Mouse (Mus musculus): ENCODE data around the gene Lifr. TPM values are rescaled to one million over a fixed set of nuclear protein-coding genes. Genes with fewer than 3 reads are reported as not detected.
A peak's percentile ranks its signal among the peaks of the same experiment; 100 is the strongest.

Lifr gene
- polyA plus RNA-seq, 1 experiment: 29.9 TPM

GRCm38 (mm10) chr15:7128627-7129126 is 38.3 kb downstream of the Lifr start:
- TF ChIP-seq CTCF (IDR thresholded peaks at IDR 0.05; ENCODE audit: extremely low read depth, insufficient read length, insufficient replicate concordance, low read depth, low read length): no peak
- TF ChIP-seq POLR2A (IDR thresholded peaks at IDR 0.05; ENCODE audit: low read depth, low read length): no peak
- Histone ChIP-seq H3K36me3 (ENCODE audit: control insufficient read depth, insufficient read depth, low read length) (no peaks in the 10 kb centered on the region), H3K27ac (ENCODE audit: insufficient read depth, low read depth, low read length) (peak overlapping the region; percentile 72), H3K27me3 (ENCODE audit: control insufficient read depth, insufficient read depth, low read length) (peaks cover 28% of the 10 kb centered on the region), H3K4me3 (ENCODE audit: low read depth, low read length) (peak overlapping the region; percentile 79), H3K4me1 (ENCODE audit: control insufficient read depth, insufficient read depth, insufficient read length, low read length) (no peaks in the 10 kb centered on the region; the same call in 1 of the 2 replicates)
- under 1% methylated on average over 18 of the region's 18 CpGs for WGBS

- WGBS: 1% methylated on average over 113 of the region's 116 CpGs
- H3K4me1 ChIP-seq (ENCODE audit: control insufficient read depth, insufficient read depth, insufficient read length, low read length): no peaks in the 10 kb centered on the region; the same call in 1 of the 2 replicates
- TF ChIP-seq POLR2A (IDR thresholded peaks at IDR 0.05; ENCODE audit: low read depth, low read length) (peak; percentile 64), CTCF (IDR thresholded peaks at IDR 0.05; ENCODE audit: extremely low read depth, insufficient read length, insufficient replicate concordance, low read depth, low read length) (no peak)
- H3K36me3 ChIP-seq (ENCODE audit: control insufficient read depth, insufficient read depth, low read length): no peaks in the 10 kb centered on the region
- H3K27me3 ChIP-seq (ENCODE audit: control insufficient read depth, insufficient read depth, low read length): peaks cover 28% of the 10 kb centered on the region
- peak overlapping the region; percentile 79 for H3K4me3 ChIP-seq (ENCODE audit: low read depth, low read length)
- peak overlapping the region; percentile 72 for H3K27ac ChIP-seq (ENCODE audit: insufficient read depth, low read depth, low read length)
These were observed 38.9 kb downstream of the Lifr start for GRCm38 (mm10) chr15:7129127-7129943.

DNA sequence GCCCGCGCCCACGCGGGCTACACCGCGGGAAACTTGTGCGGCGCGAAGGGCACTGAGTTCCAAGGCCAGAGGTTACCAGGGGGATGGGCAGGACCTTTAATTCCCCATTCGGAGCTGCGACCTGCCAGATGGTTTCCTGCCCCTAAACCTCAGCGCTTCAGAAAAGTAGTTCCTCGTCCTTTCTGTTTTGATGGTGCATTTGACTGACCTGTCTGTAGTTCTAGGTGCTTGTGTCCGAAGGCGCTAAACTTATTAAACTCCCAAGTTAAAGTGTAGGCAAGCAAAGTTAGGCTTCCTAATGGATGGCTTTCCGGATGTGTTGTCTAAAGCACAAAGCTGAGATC is 39.5 kb downstream of the Lifr start:
- WGBS: under 1% methylated on average over 16 of the region's 16 CpGs
- Histone ChIP-seq H3K4me1 (ENCODE audit: control insufficient read depth, insufficient read depth, insufficient read length, low read length) (no peaks in the 10 kb centered on the region; the same call in 1 of the 2 replicates), H3K27ac (ENCODE audit: insufficient read depth, low read depth, low read length) (peak overlapping the region; percentile 52), H3K36me3 (ENCODE audit: control insufficient read depth, insufficient read depth, low read length) (no peaks in the 10 kb centered on the region), H3K27me3 (ENCODE audit: control insufficient read depth, insufficient read depth, low read length) (peaks cover 28% of the 10 kb centered on the region), H3K4me3 (ENCODE audit: low read depth, low read length) (peak overlapping the region; percentile 79)
- TF ChIP-seq CTCF (IDR thresholded peaks at IDR 0.05; ENCODE audit: extremely low read depth, insufficient read length, insufficient replicate concordance, low read depth, low read length): no peak
- TF ChIP-seq POLR2A (IDR thresholded peaks at IDR 0.05; ENCODE audit: low read depth, low read length): no peak

GRCm38 (mm10) chr15:7130691-7131225 is 40.3 kb downstream of the Lifr start:
- Histone ChIP-seq H3K36me3 (ENCODE audit: control insufficient read depth, insufficient read depth, low read length) (no peaks in the 10 kb centered on the region), H3K4me3 (ENCODE audit: low read depth, low read length) (peak overlapping the region; percentile 20; the same call in 1 of the 2 replicates), H3K27me3 (ENCODE audit: control insufficient read depth, insufficient read depth, low read length) (peaks cover 28% of the 10 kb centered on the region), H3K4me1 (ENCODE audit: control insufficient read depth, insufficient read depth, insufficient read length, low read length) (no peaks in the 10 kb centered on the region; the same call in 1 of the 2 replicates), H3K27ac (ENCODE audit: insufficient read depth, low read depth, low read length) (peak overlapping the region; percentile 9; the same call in 1 of the 2 replicates)
- 22% methylated on average over 7 of the region's 7 CpGs for WGBS
- TF ChIP-seq CTCF (IDR thresholded peaks at IDR 0.05; ENCODE audit: extremely low read depth, insufficient read length, insufficient replicate concordance, low read depth, low read length): no peak
- TF ChIP-seq POLR2A (IDR thresholded peaks at IDR 0.05; ENCODE audit: low read depth, low read length): no peak

DNA sequence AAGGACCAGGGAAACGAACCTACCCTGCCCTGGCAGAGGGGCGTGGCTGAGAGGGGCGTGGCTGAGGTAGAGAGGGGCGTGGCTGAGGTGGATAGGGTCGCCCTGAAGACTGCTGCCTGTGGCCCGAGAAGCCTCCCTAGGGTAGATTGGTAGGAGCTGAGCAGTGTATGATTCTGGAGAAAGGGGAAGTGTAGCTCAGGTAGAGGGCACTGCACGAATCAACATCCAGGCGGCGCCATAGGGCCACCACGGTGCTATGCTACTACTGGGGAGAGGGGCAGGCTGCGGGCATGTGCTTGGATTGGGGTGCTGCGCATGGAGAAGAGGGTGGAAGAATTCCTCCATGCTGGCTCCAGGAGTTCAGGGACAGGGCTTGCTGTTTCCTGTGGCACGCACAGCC is 42.3 kb downstream of the Lifr start:
- TF ChIP-seq POLR2A (IDR thresholded peaks at IDR 0.05; ENCODE audit: low read depth, low read length) (no peak), CTCF (IDR thresholded peaks at IDR 0.05; ENCODE audit: extremely low read depth, insufficient read length, insufficient replicate concordance, low read depth, low read length) (peak; percentile 14; the same call in 1 of the 2 replicates)
- Histone ChIP-seq H3K27ac (ENCODE audit: insufficient read depth, low read depth, low read length) (no peak overlapping the region), H3K36me3 (ENCODE audit: control insufficient read depth, insufficient read depth, low read length) (no peaks in the 10 kb centered on the region), H3K4me3 (ENCODE audit: low read depth, low read length) (no peak overlapping the region), H3K27me3 (ENCODE audit: control insufficient read depth, insufficient read depth, low read length) (peaks cover 26% of the 10 kb centered on the region), H3K4me1 (ENCODE audit: control insufficient read depth, insufficient read depth, insufficient read length, low read length) (peaks cover 3% of the 10 kb centered on the region; the same call in 1 of the 2 replicates)
- whole genome bisulfite sequencing: 47% methylated on average over 13 of the region's 13 CpGs

- Histone ChIP-seq H3K27me3 (ENCODE audit: control insufficient read depth, insufficient read depth, low read length) (peaks cover 17% of the 10 kb centered on the region), H3K27ac (ENCODE audit: insufficient read depth, low read depth, low read length) (no peak overlapping the region), H3K36me3 (ENCODE audit: control insufficient read depth, insufficient read depth, low read length) (no peaks in the 10 kb centered on the region), H3K4me1 (ENCODE audit: control insufficient read depth, insufficient read depth, insufficient read length, low read length) (peaks cover 3% of the 10 kb centered on the region; the same call in 1 of the 2 replicates), H3K4me3 (ENCODE audit: low read depth, low read length) (no peak overlapping the region)
- 56% methylated on average over 11 of the region's 11 CpGs for WGBS
- TF ChIP-seq CTCF (IDR thresholded peaks at IDR 0.05; ENCODE audit: extremely low read depth, insufficient read length, insufficient replicate concordance, low read depth, low read length) (no peak; the same call in 1 of the 2 replicates), POLR2A (IDR thresholded peaks at IDR 0.05; ENCODE audit: low read depth, low read length) (no peak)
These were observed 44.1 kb downstream of the Lifr start for GRCm38 (mm10) chr15:7134454-7135052.
